ENCODE assay signal across 9 mouse cellular contexts in the genomic region with DNA sequence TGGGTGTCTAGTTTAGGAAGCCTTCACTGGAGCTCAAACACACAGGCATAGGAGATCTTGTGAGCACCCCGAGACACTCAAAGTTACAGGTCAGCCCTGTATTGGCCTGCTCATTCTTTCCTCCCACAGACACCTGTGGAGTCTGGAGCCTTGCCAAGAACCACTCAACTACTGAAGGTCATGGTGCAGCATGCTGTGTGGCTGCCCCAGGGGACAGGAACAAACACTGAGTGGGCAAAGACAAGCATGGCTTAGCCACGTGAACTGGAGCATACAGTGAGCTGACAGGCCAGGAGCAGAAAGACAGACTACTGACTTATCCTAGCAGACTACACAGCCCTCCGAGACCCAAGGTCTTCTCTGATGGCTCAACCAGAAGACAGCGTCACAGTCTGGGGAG. TPM values are rescaled to one million over a fixed set of nuclear protein-coding genes. Genes with fewer than 3 reads are reported as not detected.
DNase-seq lines count a peak whose midpoint lies in the region; ATAC-seq and TF ChIP-seq lines count a peak whose summit lies in the region.
"Had no signal": no experiment of that assay in that cellular context is flagged by ENCODE, and none has a peak within 500 bp of the region (broad histone marks: within the 10 kb centered on the region; RNA-seq: fewer than 3 reads in every experiment).

No protein-coding gene starts in this region.

- no peak for TF ChIP-seq CTCF in kidney, postnatal 0 days (IDR thresholded peaks at IDR 0.05; ENCODE audit: low read depth)

- peaks cover 90% of the 10 kb centered on the region for H3K36me3 ChIP-seq in heart, embryonic 13.5 days
- H3K36me3 ChIP-seq in kidney, postnatal 0 days (ENCODE audit: insufficient read depth, low read length): peaks cover 65% of the 10 kb centered on the region

- peak overlapping the region; percentile 45; the same call in 1 of the 2 replicates for H3K27ac ChIP-seq in heart, embryonic 13.5 days (replicated peaks)
- no peak overlapping the region for H3K27ac ChIP-seq in kidney, postnatal 0 days
- H3K27ac ChIP-seq: layer of hippocampus, adult 2 months had no signal

- no peaks in the 10 kb centered on the region for H3K9me3 ChIP-seq in heart, embryonic 13.5 days
- H3K9me3 ChIP-seq in kidney, postnatal 0 days (replicated peaks; ENCODE audit: low read length): no peaks in the 10 kb centered on the region

- 0 out of 2 replicates have a peak overlapping the region, but pooled peaks have one; percentile 40 for H3K9ac ChIP-seq in heart, embryonic 13.5 days
- H3K9ac ChIP-seq in kidney, postnatal 0 days (ENCODE audit: low read depth, low read length): no peak overlapping the region

- no peaks in the 10 kb centered on the region for H3K27me3 ChIP-seq in heart, embryonic 13.5 days (replicated peaks)
- H3K27me3 ChIP-seq in kidney, postnatal 0 days (ENCODE audit: insufficient read depth, low read length): no peaks in the 10 kb centered on the region

- intact Hi-C loops in heart, postnatal 25 days (cut with DNase I): no loop called here

- H3K4me3 ChIP-seq in heart, embryonic 13.5 days: no peak overlapping the region
- no peak overlapping the region for H3K4me3 ChIP-seq in kidney, postnatal 0 days (replicated peaks; ENCODE audit: low read depth, low read length)
- H3K4me3 ChIP-seq: layer of hippocampus, adult 2 months had no signal

- DNase-seq in heart, postnatal 25 days (ENCODE audit: low spot score): no peak
- DNase-seq in cerebellum, adult 9-11 months: peak; percentile 61
- DNase-seq in kidney, postnatal 0 days (ENCODE audit: low spot score): peak; percentile 14
- DNase-seq in lung, postnatal 14 days: peak; percentile 55
- no peak for DNase-seq in thymus, postnatal 0 days (ENCODE audit: low spot score)
- no peak for DNase-seq in thymus, postnatal 25 days
- DNase-seq in gastrocnemius, postnatal 25 days: no peak

- no peak overlapping the region for H3K4me2 ChIP-seq in heart, embryonic 13.5 days
- H3K4me2 ChIP-seq in kidney, postnatal 0 days (ENCODE audit: low read length): no peak overlapping the region

- 50% methylated on average over 4 of the region's 4 CpGs for WGBS in heart, embryonic 13.5 days
- 52% methylated on average over 4 of the region's 4 CpGs for WGBS in kidney, postnatal 0 days

- no peak for ATAC-seq in heart, embryonic 13.5 days (ENCODE audit: extremely low read depth, insufficient number of reproducible peaks, low FRiP score, low TSS enrichment)
- ATAC-seq in kidney, postnatal 0 days (replicated peaks; ENCODE audit: low FRiP score, low read depth): peak; percentile 69

- H3K4me1 ChIP-seq in heart, embryonic 13.5 days: peaks cover 26% of the 10 kb centered on the region
- no peaks in the 10 kb centered on the region for H3K4me1 ChIP-seq in kidney, postnatal 0 days (replicated peaks; ENCODE audit: insufficient read depth, low read length)

RNA-seq across cellular contexts. Expression of gene Ulk1, which starts 12.2 kb away (rescaled TPM):
- polyA plus RNA-seq in heart, embryonic 13.5 days (2015; fragmentation: Nextera tagmentation; extraction: Ambion mirVana): 10.6 and 11.8 TPM in 2 replicates
- total RNA-seq in heart, postnatal 25 days (2021): 10 to 100 TPM; 73.2 to 78.0 TPM
- 11.4 and 12.2 TPM in 2 replicates for polyA plus RNA-seq in kidney, postnatal 0 days (2015; fragmentation: Nextera tagmentation; extraction: Ambion mirVana)
- polyA plus RNA-seq in thymus, postnatal 0 days (2015; fragmentation: Nextera tagmentation; extraction: Ambion mirVana): 9.7 and 12.3 TPM in 2 replicates
- 10 to 100 TPM; 33.0 to 43.3 TPM for total RNA-seq in gastrocnemius, postnatal 25 days (2021)

RNA-seq across cellular contexts. Expression of gene Pus1, which starts 17.2 kb away (rescaled TPM):
- polyA plus RNA-seq in heart, embryonic 13.5 days (2015; fragmentation: Nextera tagmentation; extraction: Ambion mirVana): 32.6 and 39.3 TPM in 2 replicates
- total RNA-seq in heart, postnatal 25 days (2021): 10 to 100 TPM; 16.1 to 17.9 TPM
- 34.3 and 36.9 TPM in 2 replicates for polyA plus RNA-seq in kidney, postnatal 0 days (2015; fragmentation: Nextera tagmentation; extraction: Ambion mirVana)
- 34.6 and 37.8 TPM in 2 replicates for polyA plus RNA-seq in thymus, postnatal 0 days (2015; fragmentation: Nextera tagmentation; extraction: Ambion mirVana)
- 10 to 100 TPM in 1 of 2 experiments, 1 to 10 TPM in 1; 9.8 to 10.8 TPM for total RNA-seq in gastrocnemius, postnatal 25 days (2021)

RNA-seq across cellular contexts. Expression of gene Ep400, which starts 27.2 kb away (rescaled TPM):
- 26.5 and 27.0 TPM in 2 replicates for polyA plus RNA-seq in heart, embryonic 13.5 days (2015; fragmentation: Nextera tagmentation; extraction: Ambion mirVana)
- total RNA-seq in heart, postnatal 25 days (2021): 10 to 100 TPM; 34.9 to 36.6 TPM
- polyA plus RNA-seq in kidney, postnatal 0 days (2015; fragmentation: Nextera tagmentation; extraction: Ambion mirVana): 21.6 and 31.7 TPM in 2 replicates
- polyA plus RNA-seq in thymus, postnatal 0 days (2015; fragmentation: Nextera tagmentation; extraction: Ambion mirVana): 31.3 and 31.4 TPM in 2 replicates
- total RNA-seq in gastrocnemius, postnatal 25 days (2021): 10 to 100 TPM; 23.0 to 25.9 TPM

RNA-seq across cellular contexts. Expression of gene Hscb, which starts 41.9 kb away (rescaled TPM):
- polyA plus RNA-seq in heart, embryonic 13.5 days (2015; fragmentation: Nextera tagmentation; extraction: Ambion mirVana): 28.3 and 29.7 TPM in 2 replicates
- total RNA-seq in heart, postnatal 25 days (2021): 10 to 100 TPM; 18.8 to 21.1 TPM
- polyA plus RNA-seq in kidney, postnatal 0 days (2015; fragmentation: Nextera tagmentation; extraction: Ambion mirVana): 51.3 and 52.2 TPM in 2 replicates
- polyA plus RNA-seq in thymus, postnatal 0 days (2015; fragmentation: Nextera tagmentation; extraction: Ambion mirVana): 43.2 and 48.3 TPM in 2 replicates
- total RNA-seq in gastrocnemius, postnatal 25 days (2021): 10 to 100 TPM in 1 of 2 experiments, 1 to 10 TPM in 1; 9.7 to 12.5 TPM

RNA-seq across cellular contexts. Expression of gene Chek2, which starts 42.1 kb away (rescaled TPM):
- 18.2 and 19.8 TPM in 2 replicates for polyA plus RNA-seq in heart, embryonic 13.5 days (2015; fragmentation: Nextera tagmentation; extraction: Ambion mirVana)
- 1 to 10 TPM; 3.3 to 4.5 TPM for total RNA-seq in heart, postnatal 25 days (2021)
- 12.9 and 14.3 TPM in 2 replicates for polyA plus RNA-seq in kidney, postnatal 0 days (2015; fragmentation: Nextera tagmentation; extraction: Ambion mirVana)
- 16.1 and 19.6 TPM in 2 replicates for polyA plus RNA-seq in thymus, postnatal 0 days (2015; fragmentation: Nextera tagmentation; extraction: Ambion mirVana)
- total RNA-seq in gastrocnemius, postnatal 25 days (2021): 1 to 10 TPM; 1.4 to 1.5 TPM

Comparison
In these comparisons a context has a peak if more than half of its experiments do, and no peak if none do; other contexts are left out.
1. DNase-seq: peak in cerebellum, adult 9-11 months (single experiment), kidney, postnatal 0 days (single experiment) and lung, postnatal 14 days (single experiment); none in heart, postnatal 25 days (single experiment), thymus, postnatal 0 days (single experiment), thymus, postnatal 25 days (single experiment) and gastrocnemius, postnatal 25 days (single experiment).